Mouse (Mus musculus): ENCODE measurements around the gene Neurl4.

DNA sequence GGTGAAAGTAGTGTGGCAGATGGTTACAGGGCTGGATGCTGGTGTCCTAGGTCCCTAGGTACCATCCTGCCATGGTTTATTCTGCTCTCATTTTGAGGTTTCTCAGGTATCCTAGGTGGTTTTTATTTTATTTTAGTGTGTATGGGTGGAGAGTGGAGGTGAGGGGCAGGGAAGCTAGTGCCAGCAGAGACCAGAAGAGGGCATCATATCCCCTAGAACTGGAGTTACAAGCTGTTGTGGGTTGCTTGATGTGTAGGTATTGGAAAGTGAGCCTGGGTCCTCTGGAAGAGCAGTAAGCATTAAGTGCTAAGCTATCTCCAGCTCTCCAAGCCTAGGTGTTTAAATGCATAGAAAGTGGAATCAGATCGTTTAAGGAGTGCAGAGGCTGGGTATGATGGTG is 51.4 kb downstream of the Neurl4 start:
- no peak for TF ChIP-seq POLR2A (IDR thresholded peaks at IDR 0.05; ENCODE audit: insufficient read length, low read depth)
- TF ChIP-seq REST (IDR thresholded peaks at IDR 0.05; ENCODE audit: insufficient read depth, insufficient read length) = no peak
- TF ChIP-seq MAX (IDR thresholded peaks at IDR 0.05; ENCODE audit: low read depth) = no peak

Data from myocyte (in vitro differentiated cells).